Mouse (Mus musculus) MEL (cell line): ENCODE data around the gene Cpne9. TPM values are rescaled to one million over a fixed set of nuclear protein-coding genes. Genes with fewer than 3 reads are reported as not detected.

Experiments
- DNase-seq: peaks from one replicate; pipeline ENCODE4 v3.0.0; 2011; ENCODE audit warnings: low read depth, low spot score
- H3K27ac ChIP-seq: 2 replicates; pipeline ENCODE4 v1.5.1; 2012; ENCODE audit warnings: low read depth, mild to moderate bottlenecking, control low read depth, low read length, moderate library complexity; ENCODE audit not compliant: control insufficient read depth
- H3K27me3 ChIP-seq, 2 experiments: fragments of 150-350 bp in 1 of 2; sonication (generic) in 1 of 2; 2 replicates each; pipeline ENCODE4 v1.6.1; 2012; ENCODE audit warnings: low read length in 2 of 2, mild to moderate bottlenecking in 2 of 2, improper control_type of control experiment in 1 of 2, moderate library complexity in 1 of 2; ENCODE audit not compliant: insufficient read depth in 2 of 2, control insufficient read depth in 1 of 2
- H3K36me3 ChIP-seq, 2 experiments: 2 replicates each; pipeline ENCODE4 v1.6.1; 2012 to 2014; ENCODE audit warnings: low read length in 2 of 2, improper control_type of control experiment in 1 of 2, inconsistent platforms in 1 of 2, mild to moderate bottlenecking in 1 of 2; ENCODE audit not compliant: insufficient read depth in 2 of 2, control insufficient read depth in 1 of 2
- H3K4me1 ChIP-seq, 2 experiments: fragments of 150-350 bp in 1 of 2; sonication (generic) in 1 of 2; 2 replicates each; pipeline ENCODE4 v1.6.1; 2012; ENCODE audit warnings: low read length in 2 of 2, improper control_type of control experiment in 1 of 2, mild to moderate bottlenecking in 1 of 2; ENCODE audit not compliant: insufficient read depth in 2 of 2, control insufficient read depth in 1 of 2
- H3K4me3 ChIP-seq, 2 experiments: fragments of 150-350 bp in 1 of 2; sonication (generic) in 1 of 2; 2 replicates each; pipeline ENCODE4 v1.5.1; 2012; ENCODE audit warnings: low read depth in 2 of 2, low read length in 2 of 2, mild to moderate bottlenecking in 2 of 2, moderate library complexity in 2 of 2, control low read depth in 1 of 2, improper control_type of control experiment in 1 of 2; ENCODE audit not compliant: control insufficient read depth in 1 of 2, insufficient read depth in 1 of 2
- H3K79me2 ChIP-seq: 2 replicates; pipeline ENCODE4 v1.6.1; 2012; ENCODE audit warnings: mild to moderate bottlenecking, low read length, moderate library complexity; ENCODE audit not compliant: control insufficient read depth, poor library complexity, insufficient read depth
- H3K9ac ChIP-seq: 2 replicates; pipeline ENCODE4 v1.6.1; 2012; ENCODE audit warnings: low read depth, mild to moderate bottlenecking, control low read depth, low read length, moderate library complexity; ENCODE audit not compliant: control insufficient read depth, poor library complexity, severe bottlenecking
- H3K9me3 ChIP-seq: fragments of 150-350 bp; sonication (generic); replicated peaks from 2 replicates; pipeline ENCODE4 v1.6.1; 2012; ENCODE audit warnings: mild to moderate bottlenecking, low read length, improper control_type of control experiment, moderate library complexity; ENCODE audit not compliant: insufficient read depth
- CTCF ChIP-seq, 3 experiments: IDR thresholded peaks in 2 of 3; conservative IDR thresholded peaks in 1 of 3; 2 replicates each; pipeline ENCODE4 v1.5.1; 2011 to 2012; ENCODE audit warnings: low read length in 3 of 3, low read depth in 2 of 3, mild to moderate bottlenecking in 2 of 3, improper control_type of control experiment in 1 of 3, inconsistent platforms in 1 of 3, mixed read lengths in 1 of 3, moderate library complexity in 1 of 3; ENCODE audit not compliant: control insufficient read depth in 1 of 3, insufficient read depth in 1 of 3, poor library complexity in 1 of 3, severe bottlenecking in 1 of 3
- E2F4 ChIP-seq: IDR thresholded peaks from 2 replicates; pipeline ENCODE4 v1.6.1; 2011; ENCODE audit warnings: low read depth, low read length, improper control_type of control experiment, borderline replicate concordance
- ELF1 ChIP-seq: IDR thresholded peaks from 2 replicates; pipeline ENCODE4 v1.6.1; 2014; ENCODE audit warnings: low read depth, mild to moderate bottlenecking, inconsistent platforms, low read length, improper control_type of control experiment, moderate library complexity
- ETS1 ChIP-seq: IDR thresholded peaks from 2 replicates; pipeline ENCODE4 v1.6.1; 2012; ENCODE audit warnings: low read depth, mild to moderate bottlenecking, inconsistent platforms, low read length, improper control_type of control experiment, moderate library complexity
- GABPA ChIP-seq: IDR thresholded peaks from 2 replicates; pipeline ENCODE4 v1.6.1; 2012; ENCODE audit warnings: low read depth, mild to moderate bottlenecking, inconsistent platforms, low read length, improper control_type of control experiment, moderate library complexity
- GATA1 ChIP-seq: IDR thresholded peaks from 2 replicates; pipeline ENCODE4 v1.6.1; 2011; ENCODE audit warnings: low read depth, low read length, improper control_type of control experiment
- JUND ChIP-seq: IDR thresholded peaks from 2 replicates; pipeline ENCODE4 v1.6.1; 2011; ENCODE audit warnings: low read depth, mild to moderate bottlenecking, improper control_type of control experiment, low read length
- KAT2A ChIP-seq: conservative IDR thresholded peaks from 2 replicates; pipeline ENCODE4 v1.6.1; 2012; ENCODE audit warnings: low read depth, low read length, improper control_type of control experiment, inconsistent platforms
- MAX ChIP-seq: IDR thresholded peaks from 2 replicates; pipeline ENCODE4 v1.6.1; 2011; ENCODE audit warnings: low read length, improper control_type of control experiment
- MXI1 ChIP-seq: IDR thresholded peaks from 2 replicates; pipeline ENCODE4 v1.6.1; 2011; ENCODE audit warnings: mild to moderate bottlenecking, low read depth, low read length, improper control_type of control experiment
- MYC ChIP-seq: IDR thresholded peaks from 2 replicates; pipeline ENCODE4 v1.6.1; 2011; ENCODE audit warnings: low read depth, mild to moderate bottlenecking, low read length, improper control_type of control experiment, moderate library complexity
- NELFE ChIP-seq: IDR thresholded peaks from 2 replicates; pipeline ENCODE4 v1.6.1; 2011; ENCODE audit warnings: low read depth, low read length, improper control_type of control experiment
- POLR2AphosphoS2 ChIP-seq: IDR thresholded peaks from 2 replicates; pipeline ENCODE4 v1.6.1; 2011; ENCODE audit warnings: low read length, improper control_type of control experiment
- RCOR1 ChIP-seq: IDR thresholded peaks from 2 replicates; pipeline ENCODE4 v1.6.1; 2012; ENCODE audit warnings: low read depth, mild to moderate bottlenecking, inconsistent platforms, low read length, improper control_type of control experiment
- SMC3 ChIP-seq: IDR thresholded peaks from 2 replicates; pipeline ENCODE4 v1.6.1; 2011; ENCODE audit warnings: low read depth, low read length, improper control_type of control experiment
- TAL1 ChIP-seq: IDR thresholded peaks from 2 replicates; pipeline ENCODE4 v1.6.1; 2012; ENCODE audit warnings: mild to moderate bottlenecking, inconsistent platforms, low read length, moderate library complexity, mixed read lengths
- TBP ChIP-seq: IDR thresholded peaks from 2 replicates; pipeline ENCODE4 v1.8.0; 2011; ENCODE audit warnings: low read depth, low read length, improper control_type of control experiment
- USF2 ChIP-seq, 2 experiments: IDR thresholded peaks; 2 replicates each; pipeline ENCODE4 v1.6.1; 2011 to 2012; ENCODE audit warnings: improper control_type of control experiment in 2 of 2, low read length in 2 of 2, borderline replicate concordance in 1 of 2, inconsistent platforms in 1 of 2, low read depth in 1 of 2, mild to moderate bottlenecking in 1 of 2; ENCODE audit not compliant: insufficient read depth in 1 of 2
- ZC3H11A ChIP-seq: IDR thresholded peaks from 2 replicates; pipeline ENCODE4 v1.6.1; 2012; ENCODE audit warnings: low read depth, mild to moderate bottlenecking, inconsistent platforms, low read length, improper control_type of control experiment
- ZKSCAN1 ChIP-seq: IDR thresholded peaks from 2 replicates; pipeline ENCODE4 v1.6.1; 2012; ENCODE audit warnings: low read depth, mild to moderate bottlenecking, inconsistent platforms, low read length, improper control_type of control experiment, moderate library complexity
- polyA plus RNA-seq, 2 experiments: library from polyadenylated mRNA; stranded (reverse) in 1 of 2; unstranded in 1 of 2; fragments of >175 nt in 1 of 2; fragments of >200 nt in 1 of 2; gene quantifications; 2 replicates each; pipeline versions ENCODE4 v1.2.1 to v1.2.4; 2012; ENCODE audit warnings: low replicate concordance in 2 of 2, low read depth in 1 of 2; ENCODE audit not compliant: insufficient read length in 2 of 2, insufficient read depth in 1 of 2, missing spikeins in 1 of 2
- total RNA-seq: library from RNA; depleted of rRNA; stranded (reverse); fragments of 300-350 nt; gene quantifications from 2 replicates; pipeline ENCODE4 v1.2.3, GENCODE M21; 2012

Cpne9 gene
- total and polyA plus RNA-seq, 3 experiments: 1.3 to 1.6 TPM; not detected in 1

GRCm38 (mm10) chr6:113237542-113238270 is 44.4 kb upstream of the Cpne9 start, which contains the start of gene Mtmr14 (continued):
- TF ChIP-seq USF2 (IDR thresholded peaks at IDR 0.05; ENCODE audit: borderline replicate concordance in 1 of 2, insufficient read depth in 1 of 2, low read depth in 1 of 2, low read length in 2 of 2) (no peak), TAL1 (no peak), ETS1 (peak; percentile 87)

DNA sequence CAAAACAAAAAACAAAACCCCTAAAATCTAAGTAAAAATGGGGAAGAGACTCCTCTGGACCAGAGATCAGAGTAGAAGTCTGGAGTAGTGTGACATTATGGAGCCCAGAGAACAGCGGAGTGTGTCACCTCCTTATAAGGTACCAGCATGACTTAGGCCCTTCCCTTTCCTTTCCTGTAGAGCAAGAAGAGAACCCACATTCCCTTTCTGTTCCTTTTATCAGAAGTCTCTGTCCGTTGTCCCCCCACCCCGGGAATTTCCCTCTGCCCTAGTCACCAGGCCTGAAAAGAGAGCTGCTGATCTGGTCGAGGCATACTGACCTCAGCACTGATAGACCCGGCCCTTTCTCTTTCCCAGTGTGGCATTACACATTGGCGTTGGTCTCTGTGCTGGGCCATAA is 43.7 kb upstream of the Cpne9 start:
- Histone ChIP-seq H3K27ac (no peak overlapping the region), H3K36me3 (peaks cover 0 to 14% of the 10 kb centered on the region in 2 experiments; a peak in 2 of 4 replicates), H3K79me2 (peaks cover 6% of the 10 kb centered on the region), H3K4me3 (peak overlapping the region; percentile 68 to 79), H3K27me3 (peaks cover 3 to 7% of the 10 kb centered on the region in 2 experiments), H3K9ac (peak overlapping the region; percentile 77), H3K4me1 (peaks cover 11 to 12% of the 10 kb centered on the region in 2 experiments), H3K9me3 (no peaks in the 10 kb centered on the region)
- peak; percentile 37 for DNase-seq
- TF ChIP-seq E2F4 (no peak), RCOR1 (no peak), TBP (no peak), ZC3H11A (no peak), GATA1 (no peak), MAX (no peak), JUND (no peak), GABPA (no peak), ZKSCAN1 (no peak), KAT2A (no peak), ELF1 (no peak), SMC3 (no peak), POLR2AphosphoS2 (no peak), ETS1 (no peak), MYC (no peak), NELFE (no peak), CTCF (IDR thresholded peaks at IDR 0.05 in 2 of 3, conservative IDR thresholded peaks at IDR 0.05 in 1 of 3; ENCODE audit: control insufficient read depth in 1 of 3, insufficient read depth in 1 of 3, low read depth in 2 of 3, low read length in 3 of 3, poor library complexity in 1 of 3, severe bottlenecking in 1 of 3) (no peak), MXI1 (no peak)
